Comparison of ENCODE assay signal across 8 mouse cellular contexts in genomic region chr19:5874391-5874968, GRCm38 (mm10). TPM values are rescaled to one million over a fixed set of nuclear protein-coding genes. Genes with fewer than 3 reads are reported as not detected.
A peak's percentile ranks its signal among the peaks of the same experiment; 100 is the strongest.
DNase-seq lines count a peak whose midpoint lies in the region; ATAC-seq and TF ChIP-seq lines count a peak whose summit lies in the region.

No protein-coding gene starts in this region.

- H3K27me3 ChIP-seq in kidney, embryonic 16.5 days (ENCODE audit: insufficient read depth, low read length), result no peaks in the 10 kb centered on the region
- no peaks in the 10 kb centered on the region for H3K27me3 ChIP-seq in hindbrain, embryonic 16.5 days (replicated peaks; ENCODE audit: control insufficient read depth, insufficient read depth, low read length)
- no peaks in the 10 kb centered on the region for H3K27me3 ChIP-seq in midbrain, postnatal 0 days (ENCODE audit: insufficient read depth, low read length)

- peaks cover 58% of the 10 kb centered on the region for H3K4me1 ChIP-seq in kidney, embryonic 16.5 days (ENCODE audit: insufficient read depth, low read length)
- H3K4me1 ChIP-seq in brown adipose tissue, adult 24 weeks (ENCODE audit: control insufficient read depth, insufficient read depth, insufficient read length, low read length), result peaks cover 13% of the 10 kb centered on the region
- peaks cover 17% of the 10 kb centered on the region for H3K4me1 ChIP-seq in hindbrain, embryonic 16.5 days (ENCODE audit: control insufficient read depth, insufficient read depth, low read depth, low read length)
- peaks cover 10% of the 10 kb centered on the region for H3K4me1 ChIP-seq in midbrain, postnatal 0 days (ENCODE audit: insufficient read depth, low read length)

- no peaks in the 10 kb centered on the region for H3K9me3 ChIP-seq in kidney, embryonic 16.5 days (ENCODE audit: low read length)
- H3K9me3 ChIP-seq in hindbrain, embryonic 16.5 days (ENCODE audit: control insufficient read depth, low read length), result no peaks in the 10 kb centered on the region
- H3K9me3 ChIP-seq in midbrain, postnatal 0 days (ENCODE audit: low read length), result no peaks in the 10 kb centered on the region

- H3K27ac ChIP-seq in kidney, embryonic 16.5 days (ENCODE audit: low read length), result peak overlapping the region; percentile 75
- H3K27ac ChIP-seq in brown adipose tissue, adult 24 weeks (replicated peaks; ENCODE audit: low read depth, low read length), result peak overlapping the region; percentile 78
- H3K27ac ChIP-seq in hindbrain, embryonic 16.5 days (ENCODE audit: low read depth, low read length), result no peak overlapping the region
- no peak overlapping the region for H3K27ac ChIP-seq in midbrain, postnatal 0 days (ENCODE audit: low read depth, low read length)

- H3K4me2 ChIP-seq in kidney, embryonic 16.5 days (replicated peaks; ENCODE audit: low read depth, low read length), result peak overlapping the region; percentile 83
- H3K4me2 ChIP-seq in hindbrain, embryonic 16.5 days (ENCODE audit: low read length), result peak overlapping the region; percentile 88
- H3K4me2 ChIP-seq in midbrain, postnatal 0 days (ENCODE audit: low read depth, low read length, poor library complexity, severe bottlenecking), result peak overlapping the region; percentile 71

- WGBS in kidney, embryonic 16.5 days, result 9% methylated on average over 13 of the region's 13 CpGs
- WGBS in hindbrain, embryonic 16.5 days, result 12% methylated on average over 13 of the region's 13 CpGs
- 9% methylated on average over 13 of the region's 13 CpGs for WGBS in midbrain, postnatal 0 days

- DNase-seq in kidney, postnatal 10 days, result no peak
- DNase-seq in midbrain, postnatal 0 days (ENCODE audit: low spot score), result no peak
- no peak for DNase-seq in B cell, adult 2 months
- DNase-seq in urinary bladder, adult 18-20 months (ENCODE audit: low spot score in 2 of 2), result no peak
- DNase-seq in cerebellum, postnatal 14 days, result no peak

- peak overlapping the region; percentile 80 for H3K4me3 ChIP-seq in kidney, embryonic 16.5 days (ENCODE audit: low read length)
- peak overlapping the region; percentile 99 for H3K4me3 ChIP-seq in brown adipose tissue, adult 24 weeks (ENCODE audit: insufficient read depth, low read depth, low read length)
- H3K4me3 ChIP-seq in hindbrain, embryonic 16.5 days (ENCODE audit: low read length), result peak overlapping the region; percentile 65
- peak overlapping the region; percentile 76 for H3K4me3 ChIP-seq in midbrain, postnatal 0 days (ENCODE audit: low read depth, low read length)

- peak overlapping the region; percentile 85 for H3K9ac ChIP-seq in kidney, embryonic 16.5 days (replicated peaks; ENCODE audit: low read length)
- peak overlapping the region; percentile 86 for H3K9ac ChIP-seq in hindbrain, embryonic 16.5 days (ENCODE audit: low read depth, low read length)
- peak overlapping the region; percentile 76 for H3K9ac ChIP-seq in midbrain, postnatal 0 days (replicated peaks; ENCODE audit: low read length, poor library complexity, severe bottlenecking)

- no peak for ATAC-seq in kidney, embryonic 16.5 days (ENCODE audit: low FRiP score, low TSS enrichment)
- no peak for ATAC-seq in hindbrain, embryonic 16.5 days
- ATAC-seq in midbrain, postnatal 0 days (ENCODE audit: low FRiP score), result no peak

- no peak for TF ChIP-seq CTCF in midbrain, postnatal 0 days (IDR thresholded peaks at IDR 0.05)

- H3K36me3 ChIP-seq in kidney, embryonic 16.5 days (ENCODE audit: insufficient read depth, low read length), result peaks cover 8% of the 10 kb centered on the region; the same call in 1 of the 2 replicates
- H3K36me3 ChIP-seq in hindbrain, embryonic 16.5 days (ENCODE audit: control insufficient read depth, insufficient read depth, low read length), result no peaks in the 10 kb centered on the region
- H3K36me3 ChIP-seq in midbrain, postnatal 0 days (ENCODE audit: insufficient read depth, low read length), result peaks cover 7% of the 10 kb centered on the region

RNA-seq across cellular contexts. Expression of gene Frmd8, which starts 0.6 kb away (rescaled TPM):
- 50.6 and 52.9 TPM in 2 replicates for polyA plus RNA-seq in kidney, embryonic 16.5 days (2015; fragmentation: Nextera tagmentation; extraction: Ambion mirVana)
- polyA plus RNA-seq in brown adipose tissue, adult 24 weeks (2012; ENCODE audit: insufficient read depth, insufficient read length, missing spikeins), result 6.6 and 7.0 TPM in 2 replicates
- 18.1 and 20.1 TPM in 2 replicates for polyA plus RNA-seq in hindbrain, embryonic 16.5 days (2015; fragmentation: Nextera tagmentation; extraction: Ambion mirVana)
- 11.2 and 19.1 TPM in 2 replicates for total RNA-seq in midbrain, postnatal 0 days (2014; rRNA removed)
- 11.2 and 11.7 TPM in 2 replicates for polyA plus RNA-seq in midbrain, postnatal 0 days (2015; fragmentation: Nextera tagmentation; extraction: Ambion mirVana)

RNA-seq across cellular contexts. Expression of gene Slc25a45, which starts 3.1 kb away (rescaled TPM):
- polyA plus RNA-seq in kidney, embryonic 16.5 days (2015; fragmentation: Nextera tagmentation; extraction: Ambion mirVana), result 14.8 and 15.7 TPM in 2 replicates
- polyA plus RNA-seq in brown adipose tissue, adult 24 weeks (2012; ENCODE audit: insufficient read depth, insufficient read length, missing spikeins), result 2.3 and 2.4 TPM in 2 replicates
- polyA plus RNA-seq in hindbrain, embryonic 16.5 days (2015; fragmentation: Nextera tagmentation; extraction: Ambion mirVana), result 2.2 and 2.6 TPM in 2 replicates
- 3.7 and 4.8 TPM in 2 replicates for total RNA-seq in midbrain, postnatal 0 days (2014; rRNA removed)
- polyA plus RNA-seq in midbrain, postnatal 0 days (2015; fragmentation: Nextera tagmentation; extraction: Ambion mirVana), result 2.1 and 2.7 TPM in 2 replicates

RNA-seq across cellular contexts. Expression of gene Tigd3, which starts 19.5 kb away (rescaled TPM):
- 3.7 and 4.4 TPM in 2 replicates for polyA plus RNA-seq in kidney, embryonic 16.5 days (2015; fragmentation: Nextera tagmentation; extraction: Ambion mirVana)
- polyA plus RNA-seq in brown adipose tissue, adult 24 weeks (2012; ENCODE audit: insufficient read depth, insufficient read length, missing spikeins), result not detected in 2 replicates
- polyA plus RNA-seq in hindbrain, embryonic 16.5 days (2015; fragmentation: Nextera tagmentation; extraction: Ambion mirVana), result 10.0 and 10.2 TPM in 2 replicates
- 9.0 and 11.4 TPM in 2 replicates for total RNA-seq in midbrain, postnatal 0 days (2014; rRNA removed)
- 10.6 and 10.9 TPM in 2 replicates for polyA plus RNA-seq in midbrain, postnatal 0 days (2015; fragmentation: Nextera tagmentation; extraction: Ambion mirVana)

RNA-seq across cellular contexts. Expression of gene Dpf2, which starts 38.3 kb away (rescaled TPM):
- 185 and 188 TPM in 2 replicates for polyA plus RNA-seq in kidney, embryonic 16.5 days (2015; fragmentation: Nextera tagmentation; extraction: Ambion mirVana)
- 22.6 and 36.6 TPM in 2 replicates for polyA plus RNA-seq in brown adipose tissue, adult 24 weeks (2012; ENCODE audit: insufficient read depth, insufficient read length, missing spikeins)
- polyA plus RNA-seq in hindbrain, embryonic 16.5 days (2015; fragmentation: Nextera tagmentation; extraction: Ambion mirVana), result 94.0 and 117 TPM in 2 replicates
- 52.9 and 84.7 TPM in 2 replicates for total RNA-seq in midbrain, postnatal 0 days (2014; rRNA removed)
- polyA plus RNA-seq in midbrain, postnatal 0 days (2015; fragmentation: Nextera tagmentation; extraction: Ambion mirVana), result 57.7 and 61.0 TPM in 2 replicates

RNA-seq across cellular contexts. Expression of gene Cdc42ep2, which starts 50.1 kb away (rescaled TPM):
- 16.5 and 17.3 TPM in 2 replicates for polyA plus RNA-seq in kidney, embryonic 16.5 days (2015; fragmentation: Nextera tagmentation; extraction: Ambion mirVana)
- 4.0 and 5.4 TPM in 2 replicates for polyA plus RNA-seq in brown adipose tissue, adult 24 weeks (2012; ENCODE audit: insufficient read depth, insufficient read length, missing spikeins)
- 22.2 and 23.4 TPM in 2 replicates for polyA plus RNA-seq in hindbrain, embryonic 16.5 days (2015; fragmentation: Nextera tagmentation; extraction: Ambion mirVana)
- 20.6 and 28.4 TPM in 2 replicates for total RNA-seq in midbrain, postnatal 0 days (2014; rRNA removed)
- 19.2 and 20.9 TPM in 2 replicates for polyA plus RNA-seq in midbrain, postnatal 0 days (2015; fragmentation: Nextera tagmentation; extraction: Ambion mirVana)

Comparison
In these comparisons a context has a peak if more than half of its experiments do, and no peak if none do; other contexts are left out.
1. H3K27ac ChIP-seq: peak in kidney, embryonic 16.5 days (single experiment) and brown adipose tissue, adult 24 weeks (single experiment); none in hindbrain, embryonic 16.5 days (single experiment) and midbrain, postnatal 0 days (single experiment).
2. Peak in every context shown above with its lines, with median percentiles within 50 percentile points of each other: H3K4me2 ChIP-seq, H3K4me3 ChIP-seq and H3K9ac ChIP-seq.